Mouse (Mus musculus) midbrain, embryonic 13.5 days (tissue): ENCODE measurements at regions not wholly inside any gene's neighbourhood (a gene's known extent, or its start where the extent isn't known, plus 50 kb on each side); places are given as distances from the start of the nearest gene placed in this dataset.

Experiments used
- ATAC-seq: fragments of 200-750 bp; cut with Nextera tagmentation; 2 replicates; pipeline ENCODE4 v1.8.0; 2017; ENCODE audit warnings: mild to moderate bottlenecking, moderate TSS enrichment, moderate library complexity
- H3K27ac ChIP-seq: fragments of 300-500 bp; sonication (generic); 2 replicates; pipeline ENCODE4 v1.5.1; 2015; ENCODE audit warnings: inconsistent platforms, mild to moderate bottlenecking, moderate library complexity
- H3K27me3 ChIP-seq: fragments of 300-500 bp; sonication (generic); 2 replicates; pipeline ENCODE4 v1.6.1; 2015; ENCODE audit warnings: mild to moderate bottlenecking, inconsistent platforms
- H3K36me3 ChIP-seq: fragments of 300-500 bp; sonication (generic); 2 replicates; pipeline ENCODE4 v1.6.1; 2015; ENCODE audit warnings: mild to moderate bottlenecking, inconsistent platforms
- H3K4me1 ChIP-seq: fragments of 300-500 bp; sonication (generic); replicated peaks from 2 replicates; pipeline ENCODE4 v1.6.1; 2015; ENCODE audit warnings: inconsistent platforms
- H3K4me2 ChIP-seq: fragments of 300-500 bp; sonication (generic); replicated peaks from 2 replicates; pipeline ENCODE4 v1.6.1; 2015; ENCODE audit warnings: moderate library complexity, mild to moderate bottlenecking, inconsistent platforms
- H3K4me3 ChIP-seq: fragments of 300-500 bp; sonication (generic); replicated peaks from 2 replicates; pipeline ENCODE4 v1.5.1; 2015; ENCODE audit warnings: mild to moderate bottlenecking, inconsistent platforms
- H3K9ac ChIP-seq: fragments of 300-500 bp; sonication (generic); replicated peaks from 2 replicates; pipeline ENCODE4 v1.6.1; 2015; ENCODE audit warnings: mild to moderate bottlenecking, inconsistent platforms
- H3K9me3 ChIP-seq: fragments of 300-500 bp; sonication (generic); 2 replicates; pipeline ENCODE4 v1.6.1; 2016; ENCODE audit warnings: mild to moderate bottlenecking, inconsistent platforms
- WGBS: fragments of 180-500 bp; shearing (Covaris S2); methylation state at CpG from one replicate; pipeline ENCODE4 v1.1.7; 2015; 5-methylcytosine and 5-hydroxymethylcytosine counted together

DNA sequence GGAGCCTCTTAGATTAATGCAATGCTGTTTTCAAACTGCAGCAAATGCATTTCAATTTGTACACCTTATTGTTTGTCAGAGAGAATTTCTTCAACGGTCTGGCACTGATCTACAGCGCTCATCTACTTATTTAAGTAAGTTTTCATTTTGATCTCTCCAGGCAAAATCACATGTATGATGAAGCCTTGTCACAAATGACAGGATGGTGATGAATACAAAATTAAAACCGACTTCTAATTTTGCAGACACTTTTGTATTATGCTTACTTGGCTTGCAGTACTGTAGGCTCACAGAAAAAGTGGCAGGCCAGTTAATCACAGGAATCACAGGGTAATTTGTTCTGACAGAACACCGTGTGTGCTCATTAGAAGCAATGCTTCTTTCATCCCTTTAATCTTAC lies 406.4 kb downstream of the Gria2 start:
- ATAC-seq: peak; percentile 62; the same call in 1 of the 2 replicates
- no peak overlapping the region for H3K27ac ChIP-seq
- H3K36me3 ChIP-seq: no peaks in the 10 kb centered on the region
- no peak overlapping the region for H3K4me3 ChIP-seq
- H3K4me2 ChIP-seq: no peak overlapping the region
- peaks cover 5% of the 10 kb centered on the region; the same call in 1 of the 2 replicates for H3K4me1 ChIP-seq
- WGBS: 47% methylated on average over 4 of the region's 4 CpGs
- H3K9ac ChIP-seq: no peak overlapping the region
- no peaks in the 10 kb centered on the region for H3K27me3 ChIP-seq
- 0 out of 2 replicates have a peak, but pooled peaks cover 4% of the 10 kb centered on the region for H3K9me3 ChIP-seq

DNA sequence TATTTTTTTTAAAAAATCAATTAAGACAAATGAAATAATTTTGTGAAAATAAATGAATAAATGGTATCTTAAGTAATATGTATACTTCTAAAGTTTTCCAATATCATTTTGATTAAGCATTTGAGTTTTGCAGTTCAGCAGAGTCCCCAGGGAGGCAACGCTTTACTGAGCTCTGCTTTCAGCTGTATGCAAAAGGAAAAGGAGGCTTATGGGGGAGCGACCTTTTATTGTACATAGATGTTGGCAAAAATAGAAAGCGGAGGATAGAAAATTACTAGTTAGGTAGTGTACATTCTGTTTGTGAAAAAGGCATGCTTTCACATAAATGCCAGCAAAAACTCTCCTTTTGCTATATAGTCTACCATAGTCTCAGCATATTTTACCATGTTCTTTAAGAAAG lies 382.2 kb downstream of the Gria2 start:
- no peaks in the 10 kb centered on the region for H3K36me3 ChIP-seq
- ATAC-seq: no peak
- 78% methylated on average over 3 of the region's 3 CpGs for WGBS
- H3K4me1 ChIP-seq: no peaks in the 10 kb centered on the region
- no peak overlapping the region for H3K4me2 ChIP-seq
- no peak overlapping the region for H3K27ac ChIP-seq
- no peak overlapping the region for H3K4me3 ChIP-seq
- H3K27me3 ChIP-seq: no peaks in the 10 kb centered on the region
- no peak overlapping the region for H3K9ac ChIP-seq
- H3K9me3 ChIP-seq: no peaks in the 10 kb centered on the region

DNA sequence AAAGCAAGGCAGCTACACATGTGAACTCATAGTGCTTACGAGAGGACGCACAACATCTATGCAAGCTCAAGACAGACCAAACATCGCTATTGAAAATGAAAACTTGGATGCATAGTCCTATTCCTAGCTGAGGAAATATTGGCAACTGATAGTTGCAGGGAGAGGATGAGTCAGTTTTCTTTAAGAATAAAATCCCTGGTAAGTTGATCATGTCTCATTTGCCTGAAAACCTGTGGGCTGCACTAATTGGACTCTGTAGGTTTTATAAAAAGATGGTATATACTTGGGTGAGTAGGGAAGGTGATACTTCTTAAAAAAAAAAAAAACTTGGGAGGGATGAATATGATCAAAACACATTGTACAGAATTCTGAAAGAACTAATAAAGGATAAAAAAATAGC lies 381.2 kb downstream of the Gria2 start:
- H3K9me3 ChIP-seq: no peaks in the 10 kb centered on the region
- WGBS: 94% methylated on average over 3 of the region's 3 CpGs
- no peaks in the 10 kb centered on the region for H3K4me1 ChIP-seq
- no peaks in the 10 kb centered on the region for H3K36me3 ChIP-seq
- H3K4me2 ChIP-seq: no peak overlapping the region
- H3K9ac ChIP-seq: no peak overlapping the region
- H3K27ac ChIP-seq: no peak overlapping the region
- no peaks in the 10 kb centered on the region for H3K27me3 ChIP-seq
- no peak for ATAC-seq
- no peak overlapping the region for H3K4me3 ChIP-seq

DNA sequence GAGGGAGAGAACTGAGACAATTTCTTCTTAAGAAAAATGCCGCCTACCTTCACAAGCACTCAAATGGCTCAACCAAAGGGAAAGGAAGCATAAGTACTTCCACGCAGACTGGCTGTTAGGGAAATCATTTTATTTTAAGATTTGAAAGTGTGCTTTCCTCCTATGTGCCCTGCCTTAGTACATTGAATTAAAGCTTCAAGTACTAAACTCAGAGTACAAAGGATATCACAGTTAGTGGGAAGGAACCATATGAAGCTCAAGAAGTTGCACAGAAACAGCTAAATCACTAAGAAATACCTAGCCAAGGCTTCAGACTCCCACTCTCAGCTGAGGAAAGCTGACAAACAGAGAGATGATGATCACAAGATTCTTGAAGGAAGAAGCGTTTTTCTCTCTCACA lies 380.5 kb downstream of the Gria2 start:
- H3K27ac ChIP-seq: no peak overlapping the region
- ATAC-seq: no peak
- H3K27me3 ChIP-seq: no peaks in the 10 kb centered on the region
- H3K9ac ChIP-seq: no peak overlapping the region
- H3K4me2 ChIP-seq: no peak overlapping the region
- 83% methylated on average over 3 of the region's 3 CpGs for WGBS
- H3K9me3 ChIP-seq: no peaks in the 10 kb centered on the region
- no peaks in the 10 kb centered on the region for H3K4me1 ChIP-seq
- no peaks in the 10 kb centered on the region for H3K36me3 ChIP-seq
- no peak overlapping the region for H3K4me3 ChIP-seq

DNA sequence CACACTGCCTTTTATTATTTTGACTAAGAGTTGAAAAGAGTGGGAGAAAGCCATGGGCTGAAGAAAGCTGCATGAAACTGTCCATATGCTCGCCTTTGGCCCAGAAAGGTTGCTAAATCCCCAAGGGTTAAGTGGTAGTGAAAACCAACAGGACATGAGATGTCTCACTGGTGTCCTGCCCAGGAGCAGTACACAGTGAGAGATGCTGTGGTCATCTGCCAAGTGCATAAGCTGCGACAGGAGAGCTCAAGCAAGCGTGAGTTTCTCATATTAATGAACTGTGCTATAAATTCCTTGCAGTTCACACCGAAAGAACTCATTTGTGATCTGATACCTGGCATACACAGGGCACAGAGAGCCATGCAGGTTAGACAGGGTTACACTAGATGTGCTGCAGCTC lies 380.0 kb downstream of the Gria2 start:
- H3K36me3 ChIP-seq: no peaks in the 10 kb centered on the region
- H3K4me3 ChIP-seq: no peak overlapping the region
- H3K4me1 ChIP-seq: no peaks in the 10 kb centered on the region
- no peaks in the 10 kb centered on the region for H3K27me3 ChIP-seq
- no peak overlapping the region for H3K4me2 ChIP-seq
- WGBS: 79% methylated on average over 4 of the region's 4 CpGs
- H3K9me3 ChIP-seq: no peaks in the 10 kb centered on the region
- no peak overlapping the region for H3K27ac ChIP-seq
- no peak overlapping the region for H3K9ac ChIP-seq
- no peak for ATAC-seq
